Mouse (Mus musculus) stomach, embryonic 16.5 days (tissue): ENCODE results near the gene Prkag1. TPM values are rescaled to one million over a fixed set of nuclear protein-coding genes. Genes with fewer than 3 reads are reported as not detected.
A peak's percentile ranks its signal among the peaks of the same experiment; 100 is the strongest.

Source experiments
- ATAC-seq: fragments of 200-750 bp; cut with Nextera tagmentation; 2 replicates; pipeline ENCODE4 v1.8.0; 2017; ENCODE audit warnings: moderate number of reproducible peaks, moderate TSS enrichment; ENCODE audit not compliant: insufficient read depth, low FRiP score
- H3K27ac ChIP-seq: fragments of 300-500 bp; sonication (generic); 2 replicates; pipeline ENCODE4 v1.5.1; 2014; ENCODE audit warnings: low read length
- H3K27me3 ChIP-seq: fragments of 300-500 bp; sonication (generic); 2 replicates; pipeline ENCODE4 v1.6.1; 2014; ENCODE audit warnings: low read length, control low read depth, mixed read lengths; ENCODE audit not compliant: control insufficient read depth, insufficient read depth
- H3K36me3 ChIP-seq: fragments of 300-500 bp; sonication (generic); 2 replicates; pipeline ENCODE4 v1.6.1; 2014; ENCODE audit warnings: low read length; ENCODE audit not compliant: control insufficient read depth, insufficient read depth
- H3K4me1 ChIP-seq: fragments of 300-500 bp; sonication (generic); 2 replicates; pipeline ENCODE4 v1.6.1; 2014; ENCODE audit warnings: low read length, control low read depth, mixed read lengths; ENCODE audit not compliant: control insufficient read depth, insufficient read depth
- H3K4me2 ChIP-seq: fragments of 300-500 bp; sonication (generic); 2 replicates; pipeline ENCODE4 v1.6.1; 2014; ENCODE audit warnings: low read depth, low read length, mixed read lengths
- H3K4me3 ChIP-seq: fragments of 300-500 bp; sonication (generic); replicated peaks from 2 replicates; pipeline ENCODE4 v1.5.1; 2014; ENCODE audit warnings: mild to moderate bottlenecking, low read length
- H3K9ac ChIP-seq: fragments of 300-500 bp; sonication (generic); 2 replicates; pipeline ENCODE4 v1.6.1; 2014; ENCODE audit warnings: low read length
- H3K9me3 ChIP-seq: fragments of 300-500 bp; sonication (generic); replicated peaks from 2 replicates; pipeline ENCODE4 v1.6.1; 2016; ENCODE audit warnings: low read length, control low read depth; ENCODE audit not compliant: control insufficient read depth
- WGBS: fragments of 180-500 bp; shearing (Covaris S2); extraction: QIAGEN DNeasy Blood & Tissue Kit; methylation state at CpG from one replicate; pipeline ENCODE4 v1.1.7; 2014; 5-methylcytosine and 5-hydroxymethylcytosine counted together
- polyA plus RNA-seq: library from polyadenylated mRNA; unstranded; fragments of >200 nt; fragmentation: Nextera tagmentation; extraction: Ambion mirVana; gene quantifications from 2 replicates; pipeline ENCODE4 v1.2.1, GENCODE M21; 2015

Prkag1 gene
- 85.4 and 86.4 TPM in 2 replicates for polyA plus RNA-seq

DNA sequence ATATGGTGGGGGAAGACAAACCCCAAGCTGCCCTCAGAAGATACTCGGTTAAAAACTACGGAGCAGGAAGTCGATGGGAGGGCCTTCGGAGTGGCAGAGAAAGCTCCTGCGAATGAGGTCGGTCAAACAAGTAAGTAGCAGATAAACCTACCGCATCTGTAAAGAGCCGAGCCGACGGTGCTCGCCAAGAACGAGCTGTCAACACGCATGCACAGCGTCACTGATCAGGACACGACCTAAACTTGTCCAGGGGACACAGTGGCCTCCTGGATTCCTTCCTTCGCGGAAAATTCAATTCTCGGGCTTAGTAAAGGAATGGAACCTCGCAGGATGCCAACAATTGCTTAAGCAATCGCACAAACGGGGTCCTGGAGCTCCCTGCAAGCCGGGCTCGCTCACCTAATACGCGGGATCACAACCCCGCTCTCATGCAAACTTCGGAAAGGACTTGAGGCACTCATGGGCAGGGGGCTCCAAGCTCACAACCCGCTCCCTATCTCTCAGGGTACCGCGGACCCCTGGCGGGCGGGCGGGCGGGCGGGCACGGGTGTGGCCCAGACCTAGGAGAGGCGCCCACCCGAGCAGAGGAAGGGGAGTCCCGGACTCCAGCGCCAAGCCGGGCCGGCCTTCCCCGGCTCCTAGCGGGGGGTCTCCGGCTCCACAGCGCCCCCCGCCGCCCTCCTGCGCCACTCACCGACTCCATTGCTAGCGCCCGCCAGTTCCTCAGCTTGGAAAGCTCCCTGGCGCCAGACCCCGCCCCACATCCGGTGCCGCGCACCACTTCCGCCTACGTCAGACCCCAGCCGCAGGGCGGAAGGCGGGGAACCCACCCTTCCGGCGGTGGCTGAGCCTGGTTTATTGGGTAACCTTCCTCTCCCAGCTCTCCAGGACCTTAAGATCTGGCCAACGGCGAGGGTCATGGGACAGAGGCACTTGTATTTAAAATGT lies at the start of gene Prkag1:
Gene Prkag1, minus strand, starts transcription at position 786 of the 948 bp plus-strand sequence.
- H3K27ac ChIP-seq = peak within 1 kb of the TSS; percentile 94
- H3K4me1 ChIP-seq = peaks cover 10% of the 10 kb centered on the region
- H3K36me3 ChIP-seq = peaks cover 20% of the 10 kb centered on the region
- peak; percentile 96 for ATAC-seq
- H3K4me3 ChIP-seq = peak within 1 kb of the TSS; percentile 76
- peak within 1 kb of the TSS; percentile 96 for H3K9ac ChIP-seq
- under 1% methylated on average over 64 of the region's 66 CpGs for WGBS
- no peaks in the 10 kb centered on the region for H3K9me3 ChIP-seq
- no peaks in the 10 kb centered on the region for H3K27me3 ChIP-seq
- peak within 1 kb of the TSS; percentile 73 for H3K4me2 ChIP-seq

DNA sequence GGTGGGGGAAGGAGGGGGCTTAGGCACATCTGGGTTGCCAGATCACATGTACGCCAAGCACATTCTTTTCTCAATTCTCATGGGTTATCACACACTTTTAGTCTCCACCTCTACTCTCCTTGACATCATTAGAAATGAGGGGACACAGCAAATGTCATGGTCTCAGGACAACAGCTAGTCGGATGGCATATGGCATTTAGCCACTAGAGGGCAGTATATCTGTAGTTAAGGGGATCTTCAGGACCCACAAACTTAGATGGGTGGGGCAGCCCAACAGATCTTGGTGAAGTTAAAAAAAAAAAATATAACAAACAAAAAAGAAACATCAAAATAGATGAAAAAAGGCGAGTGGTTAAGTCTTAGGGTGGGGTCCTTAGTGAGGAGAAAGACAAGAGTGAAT lies 46.0 kb upstream of the Prkag1 start:
- ATAC-seq = no peak
- Histone ChIP-seq H3K27me3 (no peaks in the 10 kb centered on the region), H3K36me3 (no peaks in the 10 kb centered on the region), H3K9me3 (no peaks in the 10 kb centered on the region), H3K4me1 (peaks cover 8% of the 10 kb centered on the region; the same call in 1 of the 2 replicates), H3K27ac (no peak overlapping the region), H3K9ac (no peak overlapping the region), H3K4me3 (no peak overlapping the region), H3K4me2 (no peak overlapping the region)
- 17% methylated on average over 3 of the region's 3 CpGs for WGBS

DNA sequence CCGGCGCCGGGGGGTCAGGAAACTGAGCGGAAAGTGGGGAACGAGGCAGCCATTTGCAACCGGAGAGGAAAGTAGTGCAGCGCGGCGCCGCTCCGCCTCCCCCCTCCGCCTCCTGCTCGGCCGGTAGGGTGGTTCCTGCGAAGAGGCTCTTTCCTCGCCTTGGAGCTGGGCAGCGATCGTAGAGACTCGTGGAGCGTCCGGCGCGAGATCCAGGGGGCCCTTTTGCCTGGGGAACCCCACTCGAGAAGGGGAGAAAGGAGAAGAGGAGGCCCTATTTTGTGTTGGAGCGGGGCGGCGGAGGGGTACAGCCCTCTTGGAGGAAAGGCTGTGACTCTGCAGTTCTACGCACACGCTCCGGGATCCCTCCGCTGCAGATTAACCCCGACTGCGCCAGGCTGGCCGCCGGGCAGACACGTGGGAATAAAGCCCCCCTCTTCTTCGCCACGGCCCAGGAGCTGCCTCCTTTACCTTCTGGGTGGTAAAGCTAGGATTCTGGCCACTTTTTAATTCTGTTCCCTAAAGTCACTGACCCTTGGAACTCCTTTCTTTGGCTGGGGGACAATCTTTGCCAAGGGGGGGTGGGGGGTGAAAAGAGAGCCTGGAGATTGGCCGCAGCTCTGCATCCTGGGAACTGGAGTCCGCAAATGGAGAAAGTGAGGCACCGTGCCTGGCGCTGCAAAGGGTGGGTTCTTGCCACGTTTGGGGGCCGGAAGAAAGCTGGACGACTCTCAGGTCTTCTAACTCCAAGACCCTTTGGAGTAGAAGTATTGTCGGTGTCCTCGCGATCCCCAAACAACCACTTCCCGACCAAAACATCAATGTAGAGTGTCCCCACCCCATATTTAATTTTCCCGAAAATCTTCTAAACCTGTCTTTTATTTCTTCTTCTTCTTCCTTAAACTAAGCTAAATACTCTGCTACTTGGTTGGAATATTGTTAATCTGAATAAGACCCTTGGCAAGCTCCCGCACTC lies 40.9 kb upstream of the Prkag1 start:
- peak overlapping the region; percentile 100 for H3K9ac ChIP-seq
- peak overlapping the region; percentile 95 for H3K4me3 ChIP-seq
- H3K36me3 ChIP-seq = no peaks in the 10 kb centered on the region
- ATAC-seq = peak; percentile 83
- WGBS = under 1% methylated on average over 51 of the region's 51 CpGs
- no peaks in the 10 kb centered on the region for H3K27me3 ChIP-seq
- H3K27ac ChIP-seq = peak overlapping the region; percentile 98
- H3K4me2 ChIP-seq = peak overlapping the region; percentile 64
- H3K9me3 ChIP-seq = no peaks in the 10 kb centered on the region
- H3K4me1 ChIP-seq = peaks cover 27% of the 10 kb centered on the region

DNA sequence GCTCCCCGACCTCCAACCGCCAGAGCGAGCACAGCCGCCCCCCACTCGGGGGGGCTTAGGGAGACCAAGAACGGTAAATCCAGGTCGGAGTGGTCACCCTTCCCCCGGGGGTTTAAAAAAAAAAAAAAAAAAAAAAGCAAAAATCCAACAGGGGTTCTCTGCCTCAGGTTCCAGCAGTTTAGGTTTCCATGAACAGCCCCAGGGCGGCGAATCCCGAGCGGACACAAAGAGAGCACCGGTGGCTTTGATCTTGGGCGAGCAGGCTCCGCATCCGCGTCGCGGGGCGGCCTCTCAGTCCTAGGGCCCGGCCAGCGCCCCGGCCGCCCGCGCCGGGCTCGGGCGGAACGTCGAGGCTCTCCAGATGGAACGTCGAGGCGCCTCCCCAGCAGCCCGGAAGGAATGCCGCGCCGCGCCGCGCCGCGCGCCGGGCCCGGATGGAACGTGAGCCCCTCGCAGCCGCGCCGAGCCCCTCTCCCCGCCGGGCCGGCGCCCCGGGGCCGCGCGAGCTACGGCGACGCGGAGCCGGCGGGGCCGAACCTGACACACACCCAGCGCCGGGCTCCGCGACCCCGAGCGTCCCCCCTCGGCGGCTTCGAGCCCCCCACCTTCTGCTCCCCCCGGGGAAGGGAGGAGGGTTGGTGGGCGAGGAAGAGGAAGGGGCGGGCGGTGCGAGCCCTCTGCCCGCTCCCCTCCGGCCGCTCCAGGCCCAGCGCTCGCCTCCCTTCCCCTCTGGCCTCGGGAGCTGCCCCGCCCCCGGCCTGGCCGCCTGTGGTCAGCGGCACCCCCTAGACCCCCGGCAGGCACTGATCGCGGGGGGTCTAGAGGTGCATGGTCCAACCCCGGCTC lies 40.0 kb upstream of the Prkag1 start, which contains the start of gene Kmt2d:
Gene Kmt2d, minus strand, starts transcription at position 135 of the 846 bp plus-strand sequence.
- peaks cover 4% of the 10 kb centered on the region for H3K36me3 ChIP-seq
- peaks cover 30% of the 10 kb centered on the region for H3K4me1 ChIP-seq
- H3K27me3 ChIP-seq = no peaks in the 10 kb centered on the region
- WGBS = under 1% methylated on average over 87 of the region's 94 CpGs
- peak; percentile 67 for ATAC-seq
- peak within 1 kb of the TSS; percentile 100 for H3K9ac ChIP-seq
- peak within 1 kb of the TSS; percentile 98 for H3K27ac ChIP-seq
- H3K4me3 ChIP-seq = peak within 1 kb of the TSS; percentile 95
- no peaks in the 10 kb centered on the region for H3K9me3 ChIP-seq
- H3K4me2 ChIP-seq = peak within 1 kb of the TSS; percentile 98

DNA sequence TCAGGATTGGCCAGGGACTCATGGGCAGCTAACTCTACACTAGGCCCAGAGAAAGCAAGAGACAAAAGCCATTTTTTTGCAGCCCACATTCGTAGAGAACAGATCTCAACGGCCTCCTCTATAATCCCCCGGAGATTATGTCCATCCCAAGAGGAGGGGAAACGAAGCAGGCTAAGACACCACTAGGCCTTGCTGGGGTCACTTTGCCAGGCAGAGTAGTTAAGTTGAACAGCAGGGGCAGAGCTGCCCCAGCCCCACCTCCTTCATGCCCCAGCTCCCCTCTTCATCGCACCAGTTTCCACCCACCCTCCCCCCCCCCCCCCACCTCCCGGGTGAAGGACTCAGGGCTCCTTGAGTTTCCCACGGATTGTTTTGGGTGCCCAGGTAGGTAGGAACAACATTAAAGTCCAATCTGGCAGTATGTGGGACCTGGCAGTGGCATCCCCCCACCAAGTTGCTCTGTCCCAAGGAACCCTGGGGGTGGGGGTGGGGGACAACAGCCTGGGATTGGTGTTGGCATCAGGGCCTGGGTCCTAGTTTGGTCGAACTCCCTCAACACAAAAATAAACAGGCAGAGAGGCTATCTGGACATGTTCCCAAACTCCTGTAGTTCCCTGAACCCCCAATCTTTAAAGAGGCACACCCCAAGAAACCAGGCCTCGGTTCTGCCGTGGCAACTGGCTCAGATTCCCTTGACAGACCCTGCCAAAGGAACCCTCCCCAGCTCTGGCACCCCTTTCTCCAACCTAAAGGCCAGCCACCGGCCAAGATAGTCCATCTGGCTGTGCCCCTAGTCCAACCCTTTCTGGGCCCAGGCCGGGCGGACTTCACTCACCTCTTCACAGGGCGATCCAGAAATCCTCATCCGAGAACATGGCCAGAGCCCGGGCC lies 39.1 kb upstream of the Prkag1 start:
- Histone ChIP-seq H3K4me1 (peaks cover 30% of the 10 kb centered on the region), H3K9ac (peak overlapping the region; percentile 100), H3K27me3 (no peaks in the 10 kb centered on the region), H3K4me2 (peak overlapping the region; percentile 98), H3K36me3 (peaks cover 13% of the 10 kb centered on the region), H3K4me3 (peak overlapping the region; percentile 95), H3K9me3 (no peaks in the 10 kb centered on the region), H3K27ac (peak overlapping the region; percentile 98)
- ATAC-seq = no peak
- under 1% methylated on average over 15 of the region's 16 CpGs for WGBS

DNA sequence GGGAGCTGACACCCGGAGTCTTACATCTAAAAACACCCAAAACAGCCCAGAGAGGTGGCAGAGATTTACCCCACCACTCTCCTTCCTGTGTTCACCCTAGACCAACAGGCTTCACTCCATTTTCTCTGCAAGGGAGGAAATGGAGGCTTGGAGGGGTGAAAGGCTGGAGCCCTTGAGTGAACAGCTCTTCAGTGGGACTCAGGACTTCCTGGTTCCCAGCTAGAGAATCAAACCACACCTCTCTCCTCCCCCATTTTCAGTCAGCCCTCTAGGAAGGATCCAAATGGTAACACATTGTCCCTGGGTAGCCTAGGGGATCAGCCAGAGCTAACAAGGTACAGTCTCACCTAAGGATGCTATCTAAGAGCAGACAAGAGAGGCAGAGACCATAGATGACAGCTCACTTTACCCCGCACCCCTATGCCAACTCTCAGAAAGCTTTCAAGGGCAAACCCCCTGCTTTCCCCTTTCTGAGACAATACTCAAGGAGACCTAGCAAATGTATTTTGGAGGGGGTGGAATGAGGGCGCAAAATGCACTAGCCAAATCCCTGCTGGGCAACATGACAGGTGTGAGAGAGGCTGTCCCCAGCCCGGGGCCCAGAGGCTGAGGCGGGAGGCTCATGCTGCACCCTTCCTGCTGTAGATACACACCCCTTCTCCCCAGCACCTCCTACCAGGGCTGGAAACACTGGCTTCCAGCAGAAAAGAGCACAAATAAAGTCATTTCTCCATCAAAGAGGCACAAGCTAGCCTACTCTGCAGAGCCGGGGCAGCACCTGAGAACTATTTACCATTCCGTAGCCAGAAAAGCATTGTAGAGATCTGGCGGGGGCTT lies 38.2 kb upstream of the Prkag1 start:
- H3K4me1 ChIP-seq = peaks cover 30% of the 10 kb centered on the region
- H3K9ac ChIP-seq = peak overlapping the region; percentile 100
- peak overlapping the region; percentile 98 for H3K4me2 ChIP-seq
- H3K27ac ChIP-seq = peak overlapping the region; percentile 98
- H3K9me3 ChIP-seq = no peaks in the 10 kb centered on the region
- no peak for ATAC-seq
- H3K4me3 ChIP-seq = peak overlapping the region; percentile 95
- peaks cover 19% of the 10 kb centered on the region for H3K36me3 ChIP-seq
- H3K27me3 ChIP-seq = no peaks in the 10 kb centered on the region
- WGBS = 6% methylated on average over 8 of the region's 8 CpGs

DNA sequence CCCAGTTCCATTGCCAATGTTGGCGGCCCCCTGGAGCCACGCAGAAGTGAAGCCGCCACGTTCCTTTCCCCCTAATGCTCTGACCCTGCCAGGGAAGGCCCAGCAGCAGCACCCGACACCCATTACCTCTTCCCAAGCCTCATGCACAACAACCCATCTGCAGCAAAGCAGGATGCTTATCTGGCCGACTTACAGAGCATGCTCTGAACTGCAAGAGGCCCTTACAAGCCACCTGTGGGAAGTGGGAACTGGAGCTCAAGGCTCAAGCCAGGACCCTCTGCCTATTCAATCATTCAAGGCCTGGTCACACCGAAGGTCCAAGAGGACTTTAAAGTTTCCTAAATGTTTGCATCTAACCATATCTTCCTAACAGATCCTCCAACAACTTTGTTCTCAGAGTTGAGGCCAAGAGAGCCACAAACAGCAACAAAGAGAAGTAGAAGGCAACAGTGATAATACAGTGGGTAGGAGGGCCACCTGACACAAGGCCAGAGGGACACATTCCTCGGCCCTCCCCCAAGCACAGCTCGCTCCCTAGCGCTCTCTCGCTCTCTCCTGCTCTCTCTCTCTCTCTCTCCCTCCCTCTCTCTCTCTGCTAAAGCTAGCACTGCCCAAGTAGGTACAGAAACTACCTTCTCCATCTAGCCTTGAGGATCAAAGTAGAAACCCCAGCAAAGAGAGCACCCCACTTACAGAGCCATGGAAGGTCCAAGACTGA lies 37.2 kb upstream of the Prkag1 start:
- peaks cover 30% of the 10 kb centered on the region for H3K4me1 ChIP-seq
- H3K4me3 ChIP-seq = peak overlapping the region; percentile 95
- no peaks in the 10 kb centered on the region for H3K9me3 ChIP-seq
- WGBS = 24% methylated on average over 11 of the region's 11 CpGs
- peaks cover 30% of the 10 kb centered on the region for H3K36me3 ChIP-seq
- peak overlapping the region; percentile 100 for H3K9ac ChIP-seq
- H3K4me2 ChIP-seq = peak overlapping the region; percentile 98
- ATAC-seq = no peak
- H3K27ac ChIP-seq = peak overlapping the region; percentile 98; the same call in 1 of the 2 replicates
- no peaks in the 10 kb centered on the region for H3K27me3 ChIP-seq
